Mouse (Mus musculus) frontal cortex, postnatal 14 days (tissue): ENCODE measurements around the gene Sema4d.

ENCODE experiments used
- DNase-seq, 2 experiments: peaks; one replicate each; pipeline ENCODE4 v3.0.0; 2022; ENCODE audit warnings: low spot score in 2 of 2

Sema4d gene

GRCm38 (mm10) chr13:51727364-51727763, 66.2 kb downstream of the Sema4d start:
- no peak for DNase-seq

- DNase-seq, result no peak
These were observed 67.5 kb downstream of the Sema4d start for GRCm38 (mm10) chr13:51725926-51726574.

GRCm38 (mm10) chr13:51725446-51725845, 68.1 kb downstream of the Sema4d start:
- no peak for DNase-seq

- DNase-seq, result no peak
These were observed 69.0 kb downstream of the Sema4d start for GRCm38 (mm10) chr13:51724566-51724965.

- no peak for DNase-seq
These were observed 70.4 kb downstream of the Sema4d start for GRCm38 (mm10) chr13:51723114-51723513.

- DNase-seq, result no peak
These were observed 73.0 kb downstream of the Sema4d start for GRCm38 (mm10) chr13:51720556-51720955.

GRCm38 (mm10) chr13:51719256-51719655, 74.3 kb downstream of the Sema4d start:
- DNase-seq, result no peak

- DNase-seq, result no peak
These were observed 76.9 kb downstream of the Sema4d start for GRCm38 (mm10) chr13:51716350-51717263.

GRCm38 (mm10) chr13:51712022-51712421, 81.5 kb downstream of the Sema4d start:
- no peak for DNase-seq

GRCm38 (mm10) chr13:51710738-51711137, 82.8 kb downstream of the Sema4d start:
- no peak for DNase-seq

GRCm38 (mm10) chr13:51705882-51706854, 87.4 kb downstream of the Sema4d start:
- DNase-seq, result no peak

GRCm38 (mm10) chr13:51703893-51704292, 89.7 kb downstream of the Sema4d start:
- no peak for DNase-seq

GRCm38 (mm10) chr13:51698318-51698717, 95.2 kb downstream of the Sema4d start:
- DNase-seq, result no peak

- DNase-seq, result no peak
These were observed 95.7 kb downstream of the Sema4d start for GRCm38 (mm10) chr13:51697897-51698296.

- DNase-seq, result no peak
These were observed 96.1 kb downstream of the Sema4d start for GRCm38 (mm10) chr13:51697455-51697854.

GRCm38 (mm10) chr13:51696481-51696880, 97.1 kb downstream of the Sema4d start:
- DNase-seq, result no peak

GRCm38 (mm10) chr13:51688688-51689087, 104.9 kb downstream of the Sema4d start:
- no peak for DNase-seq

- DNase-seq, result no peak
These were observed 106.6 kb downstream of the Sema4d start for GRCm38 (mm10) chr13:51686966-51687365.

- no peak for DNase-seq
These were observed 108.1 kb downstream of the Sema4d start for GRCm38 (mm10) chr13:51685290-51685966.

GRCm38 (mm10) chr13:51681634-51682033, 111.9 kb downstream of the Sema4d start:
- DNase-seq, result no peak

- DNase-seq, result no peak
These were observed 112.5 kb downstream of the Sema4d start for GRCm38 (mm10) chr13:51681076-51681475.
